ENCODE assay signal across 8 mouse cellular contexts in genomic region chr7:28373131-28373581, GRCm38 (mm10). TPM values are rescaled to one million over a fixed set of nuclear protein-coding genes. Genes with fewer than 3 reads are reported as not detected.
A peak's percentile ranks its signal among the peaks of the same experiment; 100 is the strongest.
DNase-seq lines count a peak whose midpoint lies in the region; ATAC-seq and TF ChIP-seq lines count a peak whose summit lies in the region.

No protein-coding gene starts in this region.

- peak overlapping the region; percentile 78 for H3K27ac ChIP-seq in ES-E14 (ENCODE audit: insufficient read depth, low read depth, low read length, poor library complexity, severe bottlenecking)
- peak overlapping the region; percentile 98 for H3K27ac ChIP-seq in forebrain, embryonic 10.5 days
- H3K27ac ChIP-seq in lung, embryonic 16.5 days (ENCODE audit: low read length) = peak overlapping the region; percentile 96

- in situ Hi-C loops in ES-E14 (cut with MboI; ENCODE audit: low sequenced_read_pairs in 2 of 2, unreplicated experiment in 2 of 2) = no loop called here

- peaks cover 11% of the 10 kb centered on the region for H3K27me3 ChIP-seq in forebrain, embryonic 10.5 days (ENCODE audit: poor library complexity, severe bottlenecking)
- no peaks in the 10 kb centered on the region for H3K27me3 ChIP-seq in lung, embryonic 16.5 days (ENCODE audit: control insufficient read depth, insufficient read depth, low read depth, low read length)

- under 1% methylated on average over 9 of the region's 9 CpGs for WGBS in forebrain, embryonic 10.5 days
- 0% methylated on average over 9 of the region's 9 CpGs for WGBS in lung, embryonic 16.5 days

- ATAC-seq in lung, embryonic 16.5 days (ENCODE audit: low read depth) = peak; percentile 1

- H3K4me2 ChIP-seq in lung, embryonic 16.5 days (ENCODE audit: low read depth, low read length) = peak overlapping the region; percentile 66

- TF ChIP-seq POLR2A in brain, embryonic 14.5 days (IDR thresholded peaks at IDR 0.05; ENCODE audit: borderline replicate concordance, extremely low read depth, insufficient read depth, insufficient read length, poor library complexity, severe bottlenecking) = no peak

- H3K9ac ChIP-seq in ES-E14 (ENCODE audit: insufficient read depth, low read depth, low read length, poor library complexity, severe bottlenecking) = peak overlapping the region; percentile 71; the same call in 1 of the 2 replicates
- peak overlapping the region; percentile 61 for H3K9ac ChIP-seq in lung, embryonic 16.5 days (ENCODE audit: low read length)

- DNase-seq in ES-E14 (ENCODE audit: low read depth, low spot score) = no peak
- DNase-seq in brain, embryonic 14.5 days (ENCODE audit: low read depth) = peak; percentile 92
- DNase-seq in forebrain, embryonic 10.5 days (ENCODE audit: extremely low spot score, low spot score) = peak; percentile 78
- DNase-seq in heart, postnatal 4 days = peak; percentile 88
- DNase-seq in layer of hippocampus, adult 9-10 months (ENCODE audit: low spot score) = peak; percentile 81
- peak; percentile 80 for DNase-seq in retina, postnatal 7 days (ENCODE audit: low read depth, low spot score)
- peak; percentile 68 to 76 for DNase-seq in urinary bladder, postnatal 36 days (ENCODE audit: low spot score in 2 of 2)

- H3K9me3 ChIP-seq in ES-E14 (ENCODE audit: control insufficient read depth, insufficient read depth, low read depth, low read length) = no peaks in the 10 kb centered on the region
- no peaks in the 10 kb centered on the region for H3K9me3 ChIP-seq in forebrain, embryonic 10.5 days
- no peaks in the 10 kb centered on the region for H3K9me3 ChIP-seq in lung, embryonic 16.5 days (ENCODE audit: control insufficient read depth, low read length)

- TF ChIP-seq CTCF in brain, embryonic 14.5 days (IDR thresholded peaks at IDR 0.05; ENCODE audit: borderline replicate concordance, extremely low read depth, insufficient read depth, insufficient read length) = peak; percentile 68; the same call in 1 of the 2 replicates

- peaks cover 0 to 13% of the 10 kb centered on the region in 2 experiments; a peak in 2 of 4 replicates for H3K4me1 ChIP-seq in ES-E14 (ENCODE audit: control insufficient read depth in 2 of 2, insufficient read depth in 2 of 2, low read length in 2 of 2, poor library complexity in 1 of 2)
- peaks cover 72% of the 10 kb centered on the region for H3K4me1 ChIP-seq in forebrain, embryonic 10.5 days
- peaks cover 33% of the 10 kb centered on the region for H3K4me1 ChIP-seq in lung, embryonic 16.5 days (replicated peaks; ENCODE audit: control insufficient read depth, insufficient read depth, low read length)

- H3K36me3 ChIP-seq in ES-E14 (ENCODE audit: control insufficient read depth, insufficient read depth, low read length, poor library complexity, severe bottlenecking) = peaks cover 19% of the 10 kb centered on the region
- H3K36me3 ChIP-seq in forebrain, embryonic 10.5 days (replicated peaks) = peaks cover 32% of the 10 kb centered on the region
- H3K36me3 ChIP-seq in lung, embryonic 16.5 days (ENCODE audit: control insufficient read depth, insufficient read depth, low read length) = peaks cover 10% of the 10 kb centered on the region

- peak overlapping the region; percentile 66 to 73 for H3K4me3 ChIP-seq in ES-E14 (ENCODE audit: insufficient read depth in 1 of 2, low read depth in 1 of 2, low read length in 2 of 2, poor library complexity in 1 of 2, severe bottlenecking in 1 of 2)
- H3K4me3 ChIP-seq in forebrain, embryonic 10.5 days = peak overlapping the region; percentile 90
- H3K4me3 ChIP-seq in lung, embryonic 16.5 days (ENCODE audit: low read length) = peak overlapping the region; percentile 81

TF ChIP-seq in ES-E14, 5 proteins besides CTCF, POLR2A, EP300 and RAD21:
- TF ChIP-seq ZNF384 (IDR thresholded peaks at IDR 0.05; ENCODE audit: low read depth, low read length) = peak; percentile 78
- TF ChIP-seq ZC3H11A (IDR thresholded peaks at IDR 0.05; ENCODE audit: borderline replicate concordance, low read depth, low read length) = peak; percentile 80
- no peak for TF ChIP-seq MAFK (IDR thresholded peaks at IDR 0.05; ENCODE audit: insufficient read depth, low read depth, low read length)

RNA-seq across cellular contexts. Expression of gene Plekhg2, which starts 0.8 kb away (rescaled TPM):
- total RNA-seq in ES-E14 (2012; rRNA removed) = 15.0 TPM in 2 replicates
- polyA plus RNA-seq in brain, embryonic 14.5 days (2012; rRNA removed) = 20.2 and 35.0 TPM in 2 replicates
- polyA plus RNA-seq in forebrain, embryonic 10.5 days (2016; fragmentation: Nextera tagmentation; extraction: Ambion mirVana) = 75.5 and 84.4 TPM in 2 replicates
- 10 to 100 TPM; 42.1 to 42.9 TPM for total RNA-seq in heart, postnatal 4 days (2021)
- 69.0 and 70.0 TPM in 2 replicates for polyA plus RNA-seq in lung, embryonic 16.5 days (2015; fragmentation: Nextera tagmentation; extraction: Ambion mirVana)

RNA-seq across cellular contexts. Expression of gene Zfp36, which starts 6.9 kb away (rescaled TPM):
- 3.9 and 5.0 TPM in 2 replicates for total RNA-seq in ES-E14 (2012; rRNA removed)
- polyA plus RNA-seq in brain, embryonic 14.5 days (2012; rRNA removed) = 4.1 and 4.3 TPM in 2 replicates
- polyA plus RNA-seq in forebrain, embryonic 10.5 days (2016; fragmentation: Nextera tagmentation; extraction: Ambion mirVana) = 4.5 TPM in 2 replicates
- 10 to 100 TPM; 12.7 to 12.9 TPM for total RNA-seq in heart, postnatal 4 days (2021)
- polyA plus RNA-seq in lung, embryonic 16.5 days (2015; fragmentation: Nextera tagmentation; extraction: Ambion mirVana) = 23.9 and 26.8 TPM in 2 replicates

RNA-seq across cellular contexts. Expression of gene Med29, which starts 19.4 kb away (rescaled TPM):
- 34.8 and 50.8 TPM in 2 replicates for total RNA-seq in ES-E14 (2012; rRNA removed)
- 46.5 and 57.7 TPM in 2 replicates for polyA plus RNA-seq in brain, embryonic 14.5 days (2012; rRNA removed)
- polyA plus RNA-seq in forebrain, embryonic 10.5 days (2016; fragmentation: Nextera tagmentation; extraction: Ambion mirVana) = 60.3 and 60.6 TPM in 2 replicates
- total RNA-seq in heart, postnatal 4 days (2021) = 10 to 100 TPM; 22.9 to 24.5 TPM
- polyA plus RNA-seq in lung, embryonic 16.5 days (2015; fragmentation: Nextera tagmentation; extraction: Ambion mirVana) = 46.8 and 50.2 TPM in 2 replicates

RNA-seq across cellular contexts. Expression of gene Paf1, which starts 19.6 kb away (rescaled TPM):
- total RNA-seq in ES-E14 (2012; rRNA removed) = 74.5 and 83.9 TPM in 2 replicates
- polyA plus RNA-seq in brain, embryonic 14.5 days (2012; rRNA removed) = 95.0 and 105 TPM in 2 replicates
- polyA plus RNA-seq in forebrain, embryonic 10.5 days (2016; fragmentation: Nextera tagmentation; extraction: Ambion mirVana) = 82.3 and 95.9 TPM in 2 replicates
- total RNA-seq in heart, postnatal 4 days (2021) = 10 to 100 TPM; 50.1 to 53.5 TPM
- polyA plus RNA-seq in lung, embryonic 16.5 days (2015; fragmentation: Nextera tagmentation; extraction: Ambion mirVana) = 87.6 and 89.7 TPM in 2 replicates

RNA-seq across cellular contexts. Expression of gene Rps16, which starts 22.7 kb away (rescaled TPM):
- total RNA-seq in ES-E14 (2012; rRNA removed) = 1,678 and 1,740 TPM in 2 replicates
- polyA plus RNA-seq in brain, embryonic 14.5 days (2012; rRNA removed) = 1,173 and 1,238 TPM in 2 replicates
- 939 and 976 TPM in 2 replicates for polyA plus RNA-seq in forebrain, embryonic 10.5 days (2016; fragmentation: Nextera tagmentation; extraction: Ambion mirVana)
- 1,000 to 10,000 TPM in 1 of 2 experiments, 100 to 1,000 TPM in 1; 972 to 1,025 TPM for total RNA-seq in heart, postnatal 4 days (2021)
- polyA plus RNA-seq in lung, embryonic 16.5 days (2015; fragmentation: Nextera tagmentation; extraction: Ambion mirVana) = 981 and 1,007 TPM in 2 replicates
